Mouse (Mus musculus) erythroblast, embryonic 14.5 days (primary cell): ENCODE results near the gene Pex14. TPM values are rescaled to one million over a fixed set of nuclear protein-coding genes. Genes with fewer than 3 reads are reported as not detected.

ENCODE experiments used
- H3K27me3 ChIP-seq: 2 replicates; pipeline ENCODE4 v1.6.1; 2012; ENCODE audit warnings: inconsistent platforms; ENCODE audit not compliant: control insufficient read depth
- H3K36me3 ChIP-seq: 2 replicates; pipeline ENCODE4 v1.6.1; 2012; ENCODE audit warnings: mild to moderate bottlenecking, inconsistent platforms; ENCODE audit not compliant: control insufficient read depth
- H3K4me1 ChIP-seq: 2 replicates; pipeline ENCODE4 v1.6.1; 2012; ENCODE audit warnings: inconsistent platforms; ENCODE audit not compliant: control insufficient read depth
- H3K4me3 ChIP-seq: replicated peaks from 2 replicates; pipeline ENCODE3; 2012; ENCODE audit warnings: moderate library complexity, mild to moderate bottlenecking, inconsistent platforms
- H3K9me3 ChIP-seq: 2 replicates; pipeline ENCODE4 v1.6.1; 2012; ENCODE audit warnings: low read length, inconsistent platforms, mixed read lengths; ENCODE audit not compliant: control insufficient read depth
- GATA1 ChIP-seq: IDR thresholded peaks from 2 replicates; pipeline ENCODE4 v1.6.1; 2012; ENCODE audit warnings: low read length, inconsistent platforms, mixed read lengths
- TAL1 ChIP-seq: IDR thresholded peaks from 3 replicates; pipeline ENCODE4 v1.6.1; 2012; ENCODE audit warnings: low read length, inconsistent platforms, mixed read lengths
- polyA plus RNA-seq: library from polyadenylated mRNA; stranded (reverse); fragments of >175 nt; gene quantifications from 2 replicates; pipeline ENCODE4 v1.2.3, GENCODE M21; 2012

Pex14 gene
- polyA plus RNA-seq, 1 experiment = 2.0 TPM

DNA sequence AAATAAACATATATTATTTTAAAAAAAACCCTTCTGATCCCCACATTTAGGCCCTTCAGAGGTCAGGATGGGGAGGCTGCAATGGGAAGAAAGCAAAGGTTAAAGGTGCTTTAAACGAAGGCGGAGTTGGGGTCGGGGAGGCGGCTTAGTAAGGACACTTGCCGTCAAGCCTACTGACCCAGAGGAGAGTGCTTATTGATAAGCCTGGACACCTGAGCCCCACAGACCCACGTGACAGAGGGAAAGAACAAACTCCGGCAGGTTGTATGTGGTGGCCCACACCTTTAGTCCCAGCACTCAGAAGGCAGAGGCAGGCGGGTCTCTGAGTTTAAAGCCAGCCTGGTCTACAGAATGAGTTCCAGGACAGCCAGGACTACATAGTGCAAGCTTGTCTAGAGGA, 19.6 kb downstream of the Pex14 start:
- no peaks in the 10 kb centered on the region for H3K27me3 ChIP-seq
- H3K9me3 ChIP-seq = no peaks in the 10 kb centered on the region
- peaks cover 9% of the 10 kb centered on the region for H3K36me3 ChIP-seq
- H3K4me1 ChIP-seq = peaks cover 6% of the 10 kb centered on the region; the same call in 1 of the 2 replicates
- TF ChIP-seq TAL1 = no peak
- no peak for TF ChIP-seq GATA1
- no peak overlapping the region for H3K4me3 ChIP-seq

DNA sequence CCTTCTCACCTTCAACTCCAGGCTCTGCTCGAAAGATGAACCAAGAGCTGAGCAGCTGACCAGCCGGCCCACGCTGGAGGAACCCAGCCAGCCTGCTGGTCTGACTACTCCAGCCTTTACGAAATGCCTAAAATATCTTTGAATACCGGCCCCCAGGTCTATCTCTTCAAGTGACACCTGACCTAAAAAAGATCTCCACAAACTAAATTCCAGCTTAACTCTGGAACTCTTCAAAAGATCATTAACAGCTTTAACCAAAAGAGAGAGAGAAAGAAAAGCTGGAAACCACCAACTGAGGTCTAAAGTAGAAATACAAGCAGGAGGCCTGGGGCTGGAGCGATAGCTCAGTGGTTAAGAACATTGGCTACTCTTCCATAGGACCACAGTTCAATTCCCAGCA, 20.0 kb downstream of the Pex14 start:
- H3K9me3 ChIP-seq = no peaks in the 10 kb centered on the region
- no peaks in the 10 kb centered on the region for H3K27me3 ChIP-seq
- H3K36me3 ChIP-seq = peaks cover 13% of the 10 kb centered on the region
- peaks cover 6% of the 10 kb centered on the region; the same call in 1 of the 2 replicates for H3K4me1 ChIP-seq
- no peak overlapping the region for H3K4me3 ChIP-seq
- no peak for TF ChIP-seq TAL1
- TF ChIP-seq GATA1 = no peak

DNA sequence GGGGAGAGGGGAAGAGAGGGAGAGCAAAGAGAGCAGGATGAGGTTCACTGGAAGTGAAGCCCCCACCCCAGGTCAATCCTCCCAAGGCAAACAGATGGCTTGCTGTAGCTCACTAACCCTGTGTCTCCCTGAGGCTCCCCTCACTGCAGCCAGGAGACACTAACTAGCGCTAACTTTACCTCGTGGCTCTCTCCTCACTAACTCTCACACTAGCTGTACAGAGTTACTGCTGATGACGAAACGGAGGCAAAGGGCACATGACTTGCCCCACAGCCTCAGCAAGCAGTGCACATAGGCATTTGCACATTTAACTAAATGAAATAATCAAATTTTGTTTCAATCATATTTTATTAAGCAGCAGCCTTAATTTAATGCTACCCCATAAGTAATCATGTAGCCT, 21.4 kb downstream of the Pex14 start:
- Histone ChIP-seq H3K9me3 (no peaks in the 10 kb centered on the region), H3K27me3 (no peaks in the 10 kb centered on the region), H3K4me3 (no peak overlapping the region), H3K36me3 (peaks cover 17% of the 10 kb centered on the region), H3K4me1 (peaks cover 6% of the 10 kb centered on the region; the same call in 1 of the 2 replicates)
- no peak for TF ChIP-seq GATA1
- no peak for TF ChIP-seq TAL1

DNA sequence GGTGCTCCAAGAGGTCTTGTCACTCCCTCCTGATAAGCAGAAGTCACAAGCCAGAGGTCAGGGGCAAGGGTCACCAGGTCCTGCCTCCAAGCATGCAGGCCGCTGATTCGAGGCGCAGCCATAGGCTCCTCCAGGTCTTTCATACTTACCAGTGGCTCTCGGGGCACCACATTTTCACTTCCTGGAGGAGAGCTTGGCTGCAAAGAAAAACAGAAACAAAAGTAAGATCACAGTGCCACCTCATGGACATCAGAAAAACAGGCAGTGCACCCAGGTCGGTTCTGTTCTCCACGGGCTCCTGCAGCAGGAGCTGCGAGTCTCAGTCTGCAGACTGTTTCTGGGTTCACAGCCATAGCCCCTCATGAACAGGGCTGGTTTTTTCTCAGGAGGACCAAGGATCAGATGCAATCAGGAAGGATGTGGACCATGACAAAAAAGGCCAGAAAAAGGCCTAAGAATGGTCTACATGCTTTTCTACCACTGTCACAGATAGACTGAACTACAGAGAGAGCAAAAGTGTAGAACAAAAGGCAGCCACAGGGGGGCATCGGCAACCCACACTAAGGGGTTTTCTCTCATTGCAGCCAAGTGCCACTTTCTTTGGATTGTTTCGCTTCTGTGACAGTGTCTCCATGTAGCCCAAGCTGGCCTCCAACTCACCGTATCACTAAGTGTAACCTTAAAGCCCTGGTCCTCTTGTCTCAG, 23.7 kb downstream of the Pex14 start:
- TF ChIP-seq GATA1 = no peak
- TF ChIP-seq TAL1 = no peak
- Histone ChIP-seq H3K4me1 (peaks cover 4% of the 10 kb centered on the region; the same call in 1 of the 2 replicates), H3K27me3 (no peaks in the 10 kb centered on the region), H3K9me3 (no peaks in the 10 kb centered on the region), H3K4me3 (no peak overlapping the region), H3K36me3 (peaks cover 31% of the 10 kb centered on the region)

DNA sequence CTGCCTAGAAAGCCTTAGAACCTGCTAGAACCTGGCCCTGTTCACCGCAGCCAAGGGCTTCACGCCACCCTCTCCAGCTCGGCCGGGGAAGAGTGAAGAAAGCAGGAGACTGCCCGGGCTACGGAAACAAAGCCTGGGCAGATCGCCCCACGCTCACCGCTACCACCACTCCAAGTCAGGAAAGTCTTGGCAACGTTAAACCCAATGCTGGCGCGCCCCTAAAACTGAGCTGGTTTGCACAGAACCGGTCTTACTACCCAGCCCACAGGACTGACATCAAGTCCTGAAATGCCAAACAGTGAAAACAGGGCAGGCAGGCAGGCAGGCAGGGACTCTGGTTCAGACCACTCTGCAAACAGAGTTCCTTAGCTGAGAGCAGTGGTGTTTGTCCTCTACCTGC, 24.6 kb downstream of the Pex14 start:
- H3K27me3 ChIP-seq = no peaks in the 10 kb centered on the region
- H3K9me3 ChIP-seq = no peaks in the 10 kb centered on the region
- H3K4me1 ChIP-seq = peaks cover 4% of the 10 kb centered on the region; the same call in 1 of the 2 replicates
- peaks cover 31% of the 10 kb centered on the region for H3K36me3 ChIP-seq
- H3K4me3 ChIP-seq = no peak overlapping the region
- no peak for TF ChIP-seq TAL1
- no peak for TF ChIP-seq GATA1

DNA sequence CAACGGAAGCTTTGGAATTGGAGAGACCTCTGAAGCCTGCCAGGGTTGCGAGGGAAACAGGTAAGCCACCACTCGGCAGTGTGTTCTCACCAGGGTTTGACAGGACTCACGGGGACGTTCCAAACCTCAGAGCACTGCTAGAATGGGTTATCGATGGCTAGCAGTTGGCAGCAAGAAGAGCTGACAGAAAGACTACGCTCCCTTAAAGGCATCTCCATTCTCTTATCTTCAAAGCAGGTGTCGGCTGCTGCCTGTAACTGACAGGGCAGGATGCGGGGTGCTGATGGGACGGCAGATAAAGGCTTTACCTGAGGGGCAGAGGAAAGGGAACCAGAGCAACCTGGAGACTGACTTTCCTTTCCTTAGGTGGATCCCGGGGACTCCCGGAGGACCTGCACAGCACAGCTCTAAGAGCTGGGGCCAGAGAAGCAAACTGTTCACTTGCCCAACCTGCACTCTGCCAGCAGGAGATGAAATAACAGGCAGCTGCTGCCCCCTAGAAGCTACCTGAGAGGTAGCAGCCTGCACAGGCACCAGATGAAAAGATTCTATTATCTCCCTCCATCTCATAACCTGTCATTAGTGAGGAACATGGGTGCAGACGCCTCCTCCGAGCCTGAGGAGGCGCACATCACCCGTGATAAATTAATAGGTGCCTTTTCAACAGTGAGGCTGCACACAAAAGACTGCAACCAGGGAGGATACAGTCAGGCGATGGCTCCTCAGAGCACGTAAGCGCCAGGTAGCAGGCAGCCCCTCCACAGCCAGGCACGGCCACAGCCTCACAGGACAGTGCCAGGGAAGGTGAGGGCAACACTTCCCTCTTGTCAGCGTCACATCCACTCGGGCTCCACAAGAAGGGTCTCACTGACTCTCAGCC, 32.8 kb downstream of the Pex14 start:
- Histone ChIP-seq H3K4me3 (no peak overlapping the region), H3K9me3 (no peaks in the 10 kb centered on the region), H3K4me1 (peaks cover 11% of the 10 kb centered on the region), H3K27me3 (no peaks in the 10 kb centered on the region), H3K36me3 (peaks cover 18% of the 10 kb centered on the region)
- TF ChIP-seq GATA1 = no peak
- TF ChIP-seq TAL1 = no peak

DNA sequence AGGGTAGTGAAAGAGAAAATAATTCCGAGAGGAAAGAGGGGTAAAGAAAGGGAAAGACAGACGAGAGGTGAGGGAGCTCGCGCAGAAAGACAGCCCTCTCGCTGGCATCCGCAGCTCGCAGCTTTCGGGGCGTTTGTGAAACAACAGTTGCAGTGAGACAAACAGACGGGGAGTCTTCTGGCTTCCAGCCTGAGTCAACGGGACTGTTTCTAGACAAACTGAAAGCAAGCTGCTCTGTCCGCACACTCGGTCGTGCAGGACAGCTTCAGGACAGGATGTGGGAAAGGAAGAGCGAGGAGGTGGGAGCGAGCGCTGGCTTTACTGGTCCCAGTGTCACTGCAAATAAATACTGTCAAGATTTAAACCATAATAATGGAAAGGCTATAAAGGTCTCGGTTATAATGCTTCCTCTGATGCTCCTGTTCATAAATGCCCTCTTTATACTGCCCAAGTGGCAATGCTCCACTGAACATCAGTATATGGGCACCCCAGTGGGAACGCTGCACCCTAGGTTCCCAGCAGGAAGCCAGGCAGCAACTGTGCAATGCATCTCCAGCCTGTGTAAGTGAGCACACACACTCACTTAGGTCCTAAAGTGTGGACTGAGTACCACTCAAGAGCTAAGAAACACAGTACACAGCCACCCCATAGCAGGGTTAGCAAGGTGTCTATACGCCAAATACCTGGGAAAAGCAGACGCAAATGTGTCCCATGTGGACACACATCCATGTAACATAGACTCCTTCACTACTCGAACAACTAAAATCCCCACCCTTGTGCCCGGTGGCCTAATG, 35.4 kb downstream of the Pex14 start:
- no peaks in the 10 kb centered on the region for H3K9me3 ChIP-seq
- TF ChIP-seq GATA1 (no peak), TAL1 (no peak)
- no peak overlapping the region for H3K4me3 ChIP-seq
- peaks cover 11% of the 10 kb centered on the region for H3K4me1 ChIP-seq
- no peaks in the 10 kb centered on the region for H3K27me3 ChIP-seq
- peaks cover 14% of the 10 kb centered on the region for H3K36me3 ChIP-seq

DNA sequence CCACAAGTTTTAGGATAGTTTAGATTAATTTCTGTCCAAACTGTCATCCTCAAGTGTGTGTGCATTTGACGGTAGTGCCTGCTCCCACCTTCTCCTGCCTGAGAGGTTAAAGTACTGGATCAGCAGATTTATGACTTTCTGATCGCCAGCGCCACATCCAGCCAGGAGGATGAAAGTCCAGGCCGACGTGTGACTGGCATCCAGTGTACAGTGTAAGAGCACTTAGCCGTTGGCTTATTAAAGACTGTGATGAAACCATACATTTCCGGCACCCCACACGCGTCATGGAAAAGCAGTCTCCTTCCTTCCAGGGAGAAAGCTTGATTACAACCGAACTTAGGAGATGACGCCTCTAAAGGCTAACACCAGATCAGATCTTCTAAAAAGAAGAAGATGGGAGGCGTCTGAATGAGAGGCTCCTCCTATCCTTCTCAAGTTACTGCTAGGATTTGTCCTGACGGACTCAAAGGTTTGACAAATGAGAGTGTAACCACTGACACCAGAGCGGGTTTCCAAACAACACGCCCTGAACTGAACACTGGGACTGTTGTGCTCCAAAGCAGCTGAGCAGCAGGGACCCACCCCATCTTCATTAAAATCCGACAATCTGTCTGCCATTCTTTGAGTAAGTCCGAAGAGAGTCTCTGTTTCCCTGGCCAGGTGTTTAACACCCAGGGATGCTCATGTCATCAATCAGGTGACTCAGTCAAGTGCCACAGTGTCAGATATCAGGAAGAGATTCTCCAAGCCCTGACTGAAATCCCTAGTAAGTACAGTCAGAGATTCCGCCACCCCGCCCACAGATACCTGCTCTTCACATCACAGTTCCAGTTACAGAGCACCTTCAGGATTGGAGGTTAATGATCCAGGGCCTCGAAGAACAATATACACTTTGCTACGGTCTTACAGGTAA, 37.0 kb downstream of the Pex14 start:
- TF ChIP-seq TAL1 (no peak), GATA1 (no peak)
- H3K9me3 ChIP-seq = no peaks in the 10 kb centered on the region
- H3K36me3 ChIP-seq = peaks cover 10% of the 10 kb centered on the region
- H3K27me3 ChIP-seq = no peaks in the 10 kb centered on the region
- peaks cover 11% of the 10 kb centered on the region for H3K4me1 ChIP-seq
- H3K4me3 ChIP-seq = no peak overlapping the region
